Mouse (Mus musculus): Measurements from ENCODE around the gene Cbln1. TPM values are rescaled to one million over a fixed set of nuclear protein-coding genes. Genes with fewer than 3 reads are reported as not detected.

Gene Cbln1
- 0.12 TPM for polyA plus RNA-seq (2012; fragmentation: generic; extraction: Trizol)
- long read RNA-seq, experiment 1: 0 reads
- long read RNA-seq, experiment 2, partial matches to known transcripts: 0 of 1 reads
- long read RNA-seq, experiment 2, other reads (novel, unspliced or antisense): 0 of 1 reads

- Histone ChIP-seq H3ac (ENCODE audit: control insufficient read depth, insufficient read length, low read depth) (peak within 1 kb of the TSS; percentile 37), H3K27me3 (ENCODE audit: control insufficient read depth, insufficient read depth, insufficient read length) (peaks cover 62% of the 10 kb centered on the region), H3K79me2 (ENCODE audit: control insufficient read depth, insufficient read depth) (no peaks in the 10 kb centered on the region), H3K79me3 (ENCODE audit: low read depth) (no peaks in the 10 kb centered on the region), H3K36me3 (ENCODE audit: control insufficient read depth, insufficient read depth) (no peaks in the 10 kb centered on the region), H3K4me3 (ENCODE audit: insufficient read depth, poor library complexity, severe bottlenecking) (peak within 1 kb of the TSS; percentile 14)
- no peak for TF ChIP-seq FOSL1 (IDR thresholded peaks at IDR 0.05; ENCODE audit: insufficient read depth, low read length, poor library complexity, severe bottlenecking)
- peak; percentile 64 for TF ChIP-seq CTCF (IDR thresholded peaks at IDR 0.05; ENCODE audit: control insufficient read depth, insufficient read depth, insufficient read length)
- TF ChIP-seq MYOG (IDR thresholded peaks at IDR 0.05; ENCODE audit: control insufficient read depth, extremely low read depth, insufficient read length): no peak
- TF ChIP-seq USF1 (IDR thresholded peaks at IDR 0.05; ENCODE audit: low read depth): no peak
- TF ChIP-seq MAX (IDR thresholded peaks at IDR 0.05): no peak
- TF ChIP-seq MYOD1 (IDR thresholded peaks at IDR 0.05; ENCODE audit: control insufficient read depth, insufficient read length, low read depth): no peak
- no peak for TF ChIP-seq CEBPB (IDR thresholded peaks at IDR 0.05; ENCODE audit: low read depth)
These were observed at the start of gene Cbln1 for GRCm38 (mm10) chr8:87472271-87473236. Gene Cbln1 (minus strand): TSS chr8:87472609.

GRCm38 (mm10) chr8:87517132-87517531, 44.7 kb upstream of the Cbln1 start:
- Histone ChIP-seq H3K79me2 (ENCODE audit: control insufficient read depth, insufficient read depth) (no peaks in the 10 kb centered on the region), H3K79me3 (ENCODE audit: low read depth) (no peaks in the 10 kb centered on the region), H3K27me3 (ENCODE audit: control insufficient read depth, insufficient read depth, insufficient read length) (no peaks in the 10 kb centered on the region), H3K36me3 (ENCODE audit: control insufficient read depth, insufficient read depth) (no peaks in the 10 kb centered on the region), H3ac (ENCODE audit: control insufficient read depth, insufficient read length, low read depth) (no peak overlapping the region), H3K4me3 (ENCODE audit: insufficient read depth, poor library complexity, severe bottlenecking) (no peak overlapping the region)
- no peak for TF ChIP-seq MYOG (IDR thresholded peaks at IDR 0.05; ENCODE audit: control insufficient read depth, extremely low read depth, insufficient read length)
- TF ChIP-seq CEBPB (IDR thresholded peaks at IDR 0.05; ENCODE audit: low read depth): no peak
- no peak for TF ChIP-seq FOSL1 (IDR thresholded peaks at IDR 0.05; ENCODE audit: insufficient read depth, low read length, poor library complexity, severe bottlenecking)
- TF ChIP-seq MYOD1 (IDR thresholded peaks at IDR 0.05; ENCODE audit: control insufficient read depth, insufficient read length, low read depth): no peak
- TF ChIP-seq USF1 (IDR thresholded peaks at IDR 0.05; ENCODE audit: low read depth): no peak
- TF ChIP-seq MAX (IDR thresholded peaks at IDR 0.05): no peak

GRCm38 (mm10) chr8:87513796-87514195, 41.4 kb upstream of the Cbln1 start:
- no peak overlapping the region for H3ac ChIP-seq (ENCODE audit: control insufficient read depth, insufficient read length, low read depth)
- no peak for TF ChIP-seq MAX (IDR thresholded peaks at IDR 0.05)
- TF ChIP-seq MYOD1 (IDR thresholded peaks at IDR 0.05; ENCODE audit: control insufficient read depth, insufficient read length, low read depth): peak; percentile 97
- no peak for TF ChIP-seq USF1 (IDR thresholded peaks at IDR 0.05; ENCODE audit: low read depth)
- no peak for TF ChIP-seq CTCF (IDR thresholded peaks at IDR 0.05; ENCODE audit: control insufficient read depth, insufficient read depth, insufficient read length)
- no peak for TF ChIP-seq FOSL1 (IDR thresholded peaks at IDR 0.05; ENCODE audit: insufficient read depth, low read length, poor library complexity, severe bottlenecking)
- no peak for TF ChIP-seq CEBPB (IDR thresholded peaks at IDR 0.05; ENCODE audit: low read depth)
- TF ChIP-seq MYOG (IDR thresholded peaks at IDR 0.05; ENCODE audit: control insufficient read depth, extremely low read depth, insufficient read length): no peak
- no peaks in the 10 kb centered on the region for H3K79me2 ChIP-seq (ENCODE audit: control insufficient read depth, insufficient read depth)
- H3K4me3 ChIP-seq (ENCODE audit: insufficient read depth, poor library complexity, severe bottlenecking): no peak overlapping the region
- H3K79me3 ChIP-seq (ENCODE audit: low read depth): peaks cover 1% of the 10 kb centered on the region
- no peaks in the 10 kb centered on the region for H3K36me3 ChIP-seq (ENCODE audit: control insufficient read depth, insufficient read depth)
- no peaks in the 10 kb centered on the region for H3K27me3 ChIP-seq (ENCODE audit: control insufficient read depth, insufficient read depth, insufficient read length)

GRCm38 (mm10) chr8:87513350-87513749, 40.9 kb upstream of the Cbln1 start:
- Histone ChIP-seq H3K36me3 (ENCODE audit: control insufficient read depth, insufficient read depth) (no peaks in the 10 kb centered on the region), H3K79me3 (ENCODE audit: low read depth) (peaks cover 1% of the 10 kb centered on the region), H3ac (ENCODE audit: control insufficient read depth, insufficient read length, low read depth) (no peak overlapping the region), H3K79me2 (ENCODE audit: control insufficient read depth, insufficient read depth) (no peaks in the 10 kb centered on the region), H3K27me3 (ENCODE audit: control insufficient read depth, insufficient read depth, insufficient read length) (no peaks in the 10 kb centered on the region), H3K4me3 (ENCODE audit: insufficient read depth, poor library complexity, severe bottlenecking) (no peak overlapping the region)
- TF ChIP-seq USF1 (IDR thresholded peaks at IDR 0.05; ENCODE audit: low read depth) (no peak), MYOD1 (IDR thresholded peaks at IDR 0.05; ENCODE audit: control insufficient read depth, insufficient read length, low read depth) (no peak), MAX (IDR thresholded peaks at IDR 0.05) (no peak), FOSL1 (IDR thresholded peaks at IDR 0.05; ENCODE audit: insufficient read depth, low read length, poor library complexity, severe bottlenecking) (no peak), MYOG (IDR thresholded peaks at IDR 0.05; ENCODE audit: control insufficient read depth, extremely low read depth, insufficient read length) (no peak), CEBPB (IDR thresholded peaks at IDR 0.05; ENCODE audit: low read depth) (no peak), CTCF (IDR thresholded peaks at IDR 0.05; ENCODE audit: control insufficient read depth, insufficient read depth, insufficient read length) (no peak)

- H3K36me3 ChIP-seq (ENCODE audit: control insufficient read depth, insufficient read depth): no peaks in the 10 kb centered on the region
- no peaks in the 10 kb centered on the region for H3K79me2 ChIP-seq (ENCODE audit: control insufficient read depth, insufficient read depth)
- H3ac ChIP-seq (ENCODE audit: control insufficient read depth, insufficient read length, low read depth): no peak overlapping the region
- TF ChIP-seq MYOG (IDR thresholded peaks at IDR 0.05; ENCODE audit: control insufficient read depth, extremely low read depth, insufficient read length) (no peak), MAX (IDR thresholded peaks at IDR 0.05) (no peak), CEBPB (IDR thresholded peaks at IDR 0.05; ENCODE audit: low read depth) (no peak), FOSL1 (IDR thresholded peaks at IDR 0.05; ENCODE audit: insufficient read depth, low read length, poor library complexity, severe bottlenecking) (no peak), MYOD1 (IDR thresholded peaks at IDR 0.05; ENCODE audit: control insufficient read depth, insufficient read length, low read depth) (no peak), CTCF (IDR thresholded peaks at IDR 0.05; ENCODE audit: control insufficient read depth, insufficient read depth, insufficient read length) (no peak), USF1 (IDR thresholded peaks at IDR 0.05; ENCODE audit: low read depth) (no peak)
- H3K4me3 ChIP-seq (ENCODE audit: insufficient read depth, poor library complexity, severe bottlenecking): no peak overlapping the region
- H3K79me3 ChIP-seq (ENCODE audit: low read depth): peaks cover 1% of the 10 kb centered on the region
- H3K27me3 ChIP-seq (ENCODE audit: control insufficient read depth, insufficient read depth, insufficient read length): no peaks in the 10 kb centered on the region
These were observed 40.2 kb upstream of the Cbln1 start for GRCm38 (mm10) chr8:87512636-87513035.

Measured in C2C12 (cell line).